Mouse (Mus musculus) neural tube, embryonic 15.5 days (tissue): Measurements from ENCODE around the gene Ccdc3. TPM values are rescaled to one million over a fixed set of nuclear protein-coding genes. Genes with fewer than 3 reads are reported as not detected.
"Not testable (repeated sequence)": the region's sequence is repeated elsewhere in the genome, so short reads cannot be mapped to it uniquely, and the experiment has no call there.

Experiments
- ATAC-seq: fragments of 200-750 bp; cut with Nextera tagmentation; 2 replicates; pipeline ENCODE4 v1.8.0; 2017; ENCODE audit warnings: mild to moderate bottlenecking, moderate TSS enrichment, moderate library complexity; ENCODE audit not compliant: low FRiP score
- H3K27ac ChIP-seq: fragments of 300-500 bp; sonication (generic); replicated peaks from 2 replicates; pipeline ENCODE4 v1.5.1; 2015; ENCODE audit warnings: mild to moderate bottlenecking, inconsistent platforms
- H3K27me3 ChIP-seq: fragments of 300-500 bp; sonication (generic); replicated peaks from 2 replicates; pipeline ENCODE4 v1.6.1; 2015; ENCODE audit warnings: inconsistent platforms
- H3K36me3 ChIP-seq: fragments of 300-500 bp; sonication (generic); 2 replicates; pipeline ENCODE4 v1.6.1; 2015; ENCODE audit warnings: inconsistent platforms
- H3K4me1 ChIP-seq: fragments of 300-500 bp; sonication (generic); 2 replicates; pipeline ENCODE4 v1.6.1; 2015; ENCODE audit warnings: inconsistent platforms
- H3K4me2 ChIP-seq: fragments of 300-500 bp; sonication (generic); 2 replicates; pipeline ENCODE4 v1.6.1; 2015; ENCODE audit warnings: inconsistent platforms, mild to moderate bottlenecking, moderate library complexity
- H3K4me3 ChIP-seq: fragments of 300-500 bp; sonication (generic); replicated peaks from 2 replicates; pipeline ENCODE4 v1.5.1; 2015; ENCODE audit warnings: mild to moderate bottlenecking, inconsistent platforms
- H3K9ac ChIP-seq: fragments of 300-500 bp; sonication (generic); replicated peaks from 2 replicates; pipeline ENCODE4 v1.6.1; 2015; ENCODE audit warnings: mild to moderate bottlenecking, inconsistent platforms
- H3K9me3 ChIP-seq: fragments of 300-500 bp; sonication (generic); replicated peaks from 2 replicates; pipeline ENCODE4 v1.6.1; 2016; ENCODE audit warnings: inconsistent platforms
- WGBS: fragments of 180-500 bp; shearing (Covaris S2); methylation state at CpG from one replicate; pipeline ENCODE4 v1.1.7; 2015; ENCODE audit warnings: mixed read lengths; 5-methylcytosine and 5-hydroxymethylcytosine counted together
- polyA plus RNA-seq: library from polyadenylated mRNA; unstranded; fragments of >200 nt; fragmentation: Nextera tagmentation; extraction: Ambion mirVana; gene quantifications from 2 replicates; pipeline ENCODE4 v1.2.1, GENCODE M21; 2015

Ccdc3 gene
- polyA plus RNA-seq, 1 experiment from 2014 or later, result 11.4 TPM

- Histone ChIP-seq H3K4me2 (no peak overlapping the region), H3K4me3 (no peak overlapping the region), H3K36me3 (no peaks in the 10 kb centered on the region), H3K9ac (no peak overlapping the region), H3K4me1 (no peaks in the 10 kb centered on the region), H3K27ac (no peak overlapping the region), H3K27me3 (no peaks in the 10 kb centered on the region), H3K9me3 (no peaks in the 10 kb centered on the region)
- WGBS, result 83% methylated on average over 1 of the region's 1 CpGs
- no peak for ATAC-seq
Measured at GRCm38 (mm10) chr2:5219847-5220375, 82.3 kb downstream of the Ccdc3 start.

DNA sequence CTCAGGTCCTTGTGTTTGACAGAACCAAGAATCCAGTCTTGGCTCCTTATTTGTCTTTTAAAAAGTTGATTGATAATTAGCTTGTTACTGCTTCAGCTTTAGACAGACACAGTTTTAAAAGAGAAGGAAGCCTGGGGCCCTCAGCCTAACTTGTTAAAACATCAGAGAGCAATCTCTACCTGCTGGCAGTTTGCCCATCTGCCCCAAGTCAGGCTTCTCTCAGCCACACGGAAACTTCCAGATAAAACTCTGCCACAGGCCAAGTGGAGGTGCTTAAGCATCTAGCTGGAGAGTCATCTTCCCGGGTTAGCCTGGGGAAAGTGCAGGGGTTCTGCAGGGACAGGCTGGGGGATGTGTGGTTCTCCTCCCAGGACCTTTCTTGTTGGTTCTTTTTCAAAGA lies 85.0 kb downstream of the Ccdc3 start:
- WGBS, result 83% methylated on average over 2 of the region's 2 CpGs

GRCm38 (mm10) chr2:5236846-5237482 lies 99.4 kb downstream of the Ccdc3 start:
- no peak overlapping the region for H3K4me3 ChIP-seq
- no peaks in the 10 kb centered on the region for H3K36me3 ChIP-seq
- no peak for ATAC-seq
- no peak overlapping the region for H3K9ac ChIP-seq
- H3K4me2 ChIP-seq, result no peak overlapping the region
- peaks cover 14% of the 10 kb centered on the region for H3K4me1 ChIP-seq
- H3K27me3 ChIP-seq, result no peaks in the 10 kb centered on the region
- no peak overlapping the region for H3K27ac ChIP-seq
- WGBS, result 79% methylated on average over 3 of the region's 3 CpGs
- no peaks in the 10 kb centered on the region for H3K9me3 ChIP-seq

More for the DNA sequence above, 85.0 kb downstream of the Ccdc3 start:
- no peak for ATAC-seq
- H3K27ac ChIP-seq, result no peak overlapping the region
- H3K9ac ChIP-seq, result no peak overlapping the region
- H3K4me1 ChIP-seq, result no peaks in the 10 kb centered on the region
- no peaks in the 10 kb centered on the region for H3K36me3 ChIP-seq
- H3K4me3 ChIP-seq, result no peak overlapping the region
- H3K27me3 ChIP-seq, result no peaks in the 10 kb centered on the region
- no peak overlapping the region for H3K4me2 ChIP-seq
- H3K9me3 ChIP-seq, result no peaks in the 10 kb centered on the region

- WGBS, result 76% methylated on average over 5 of the region's 5 CpGs
- no peaks in the 10 kb centered on the region for H3K36me3 ChIP-seq
- no peak overlapping the region for H3K27ac ChIP-seq
- no peak overlapping the region for H3K4me3 ChIP-seq
- ATAC-seq, result no peak
- H3K4me1 ChIP-seq, result peaks cover 16% of the 10 kb centered on the region
- no peak overlapping the region for H3K4me2 ChIP-seq
- no peaks in the 10 kb centered on the region for H3K27me3 ChIP-seq
- H3K9ac ChIP-seq, result no peak overlapping the region
- no peaks in the 10 kb centered on the region for H3K9me3 ChIP-seq
Measured at GRCm38 (mm10) chr2:5237870-5238269, 100.3 kb downstream of the Ccdc3 start.

DNA sequence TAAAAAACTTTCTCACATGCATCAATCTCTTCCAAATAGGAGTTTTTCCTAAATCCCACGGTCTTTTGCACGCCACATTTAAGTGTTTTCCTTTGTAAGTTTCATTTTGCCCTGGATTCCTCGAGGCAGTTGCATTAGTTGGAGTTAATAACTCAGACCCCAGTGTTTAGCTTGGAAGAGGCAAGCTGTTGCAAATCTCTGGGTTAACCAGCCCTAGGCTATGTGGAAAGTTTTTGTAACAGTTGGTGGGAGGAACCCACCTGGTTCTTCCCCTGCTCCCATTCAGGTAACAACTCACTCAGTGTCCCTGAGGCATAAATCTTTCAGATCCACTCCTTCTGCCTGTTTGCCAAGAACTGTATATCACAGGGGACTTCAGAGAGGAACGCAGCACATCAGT lies 101.9 kb downstream of the Ccdc3 start:
- peaks cover 16% of the 10 kb centered on the region for H3K4me1 ChIP-seq
- H3K27me3 ChIP-seq, result no peaks in the 10 kb centered on the region
- H3K4me2 ChIP-seq, result no peak overlapping the region
- 68% methylated on average over 4 of the region's 4 CpGs for WGBS
- no peaks in the 10 kb centered on the region for H3K9me3 ChIP-seq
- H3K36me3 ChIP-seq, result no peaks in the 10 kb centered on the region
- no peak overlapping the region for H3K27ac ChIP-seq
- no peak overlapping the region for H3K9ac ChIP-seq
- no peak for ATAC-seq
- no peak overlapping the region for H3K4me3 ChIP-seq

DNA sequence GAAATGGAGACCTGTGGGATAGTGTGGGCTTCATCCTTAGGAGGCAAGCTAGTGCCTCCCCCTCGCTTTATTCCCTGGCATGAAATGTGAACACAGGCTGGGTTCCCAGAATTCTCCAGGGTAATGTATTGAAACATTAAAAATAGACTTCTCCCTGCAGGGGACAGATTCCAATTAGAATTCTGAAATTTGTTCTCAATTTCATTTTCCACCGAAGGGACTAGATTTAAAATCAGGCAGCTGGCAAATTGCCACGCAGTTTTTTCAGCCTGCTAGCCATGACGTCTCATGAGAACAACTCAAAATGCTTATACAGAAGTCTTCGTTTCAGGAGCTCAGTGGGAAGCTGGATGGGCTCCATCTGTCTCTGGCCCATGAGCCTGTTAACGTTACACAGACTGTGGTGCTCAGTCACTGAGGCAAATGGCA lies 103.9 kb downstream of the Ccdc3 start:
- no peaks in the 10 kb centered on the region for H3K27me3 ChIP-seq
- no peak overlapping the region for H3K27ac ChIP-seq
- H3K4me2 ChIP-seq, result no peak overlapping the region
- H3K36me3 ChIP-seq, result no peaks in the 10 kb centered on the region
- peaks cover 16% of the 10 kb centered on the region for H3K4me1 ChIP-seq
- H3K9ac ChIP-seq, result no peak overlapping the region
- peak; percentile 81 for ATAC-seq
- no peak overlapping the region for H3K4me3 ChIP-seq
- no peaks in the 10 kb centered on the region for H3K9me3 ChIP-seq
- WGBS, result 28% methylated on average over 6 of the region's 6 CpGs

- not testable (repeated sequence) for H3K9ac ChIP-seq, H3K9me3 ChIP-seq, H3K4me2 ChIP-seq, H3K27me3 ChIP-seq, H3K27ac ChIP-seq, H3K36me3 ChIP-seq, H3K4me1 ChIP-seq, ATAC-seq, H3K4me3 ChIP-seq
- 94% methylated on average over 6 of the region's 6 CpGs for WGBS
Measured at GRCm38 (mm10) chr2:5249199-5249598, 111.6 kb downstream of the Ccdc3 start.

- Histone ChIP-seq H3K4me2 (no peak overlapping the region), H3K36me3 (no peaks in the 10 kb centered on the region), H3K9ac (no peak overlapping the region), H3K27me3 (no peaks in the 10 kb centered on the region), H3K27ac (no peak overlapping the region), H3K9me3 (no peaks in the 10 kb centered on the region), H3K4me3 (no peak overlapping the region), H3K4me1 (no peaks in the 10 kb centered on the region)
- no peak for ATAC-seq
- WGBS, result 75% methylated on average over 12 of the region's 12 CpGs
Measured at GRCm38 (mm10) chr2:5249969-5250368, 112.4 kb downstream of the Ccdc3 start.

- H3K4me2 ChIP-seq, result no peak overlapping the region
- H3K27me3 ChIP-seq, result no peaks in the 10 kb centered on the region
- no peaks in the 10 kb centered on the region for H3K36me3 ChIP-seq
- 69% methylated on average over 3 of the region's 3 CpGs for WGBS
- no peaks in the 10 kb centered on the region for H3K9me3 ChIP-seq
- no peaks in the 10 kb centered on the region for H3K4me1 ChIP-seq
- H3K4me3 ChIP-seq, result no peak overlapping the region
- no peak overlapping the region for H3K27ac ChIP-seq
- no peak overlapping the region for H3K9ac ChIP-seq
- no peak for ATAC-seq
Measured at GRCm38 (mm10) chr2:5258250-5258649, 120.7 kb downstream of the Ccdc3 start.

DNA sequence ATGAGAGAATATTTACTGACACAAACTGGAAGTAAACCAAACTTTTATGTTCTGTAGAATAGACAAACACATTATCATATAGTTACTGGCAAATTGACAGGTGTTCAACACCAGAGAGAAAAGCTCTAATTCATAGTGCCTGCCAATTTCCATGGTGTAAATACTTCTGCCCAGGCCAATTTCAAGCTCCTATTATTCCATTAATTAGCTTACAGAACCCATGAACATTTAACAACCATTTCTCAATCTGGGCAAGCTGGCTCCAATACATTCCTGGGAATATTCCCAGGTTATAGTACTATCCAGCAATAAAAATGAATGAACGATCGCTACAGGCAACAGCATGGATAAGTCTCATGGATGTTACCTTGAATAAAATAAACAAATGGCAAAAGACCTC lies 124.7 kb downstream of the Ccdc3 start:
- ATAC-seq, result no peak
- H3K4me3 ChIP-seq, result no peak overlapping the region
- H3K9me3 ChIP-seq, result no peaks in the 10 kb centered on the region
- no peaks in the 10 kb centered on the region for H3K36me3 ChIP-seq
- H3K4me2 ChIP-seq, result no peak overlapping the region
- WGBS, result 60% methylated on average over 2 of the region's 2 CpGs
- H3K27me3 ChIP-seq, result no peaks in the 10 kb centered on the region
- no peak overlapping the region for H3K27ac ChIP-seq
- H3K9ac ChIP-seq, result no peak overlapping the region
- H3K4me1 ChIP-seq, result no peaks in the 10 kb centered on the region

DNA sequence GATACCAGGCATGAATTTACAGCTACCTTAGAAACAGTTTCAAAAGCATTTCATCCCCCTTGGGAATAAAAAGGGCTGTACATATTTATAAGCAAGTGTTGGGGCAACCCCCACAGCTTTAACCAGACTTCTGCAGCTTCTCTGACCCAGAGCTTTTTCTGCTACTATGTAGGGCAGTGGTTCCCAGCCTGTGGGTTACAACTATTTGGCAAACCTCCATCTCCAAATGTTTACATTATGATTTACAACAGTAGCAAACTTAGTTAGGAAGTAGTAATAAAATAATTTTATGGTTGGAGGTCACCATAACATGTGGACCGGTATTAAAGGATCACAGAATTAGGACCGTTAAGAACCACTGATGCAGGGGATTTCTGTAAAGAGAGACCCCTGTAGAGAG lies 130.4 kb downstream of the Ccdc3 start:
- WGBS, result 69% methylated on average over 2 of the region's 2 CpGs
- no peak overlapping the region for H3K4me3 ChIP-seq
- no peaks in the 10 kb centered on the region for H3K27me3 ChIP-seq
- no peaks in the 10 kb centered on the region for H3K4me1 ChIP-seq
- no peaks in the 10 kb centered on the region for H3K36me3 ChIP-seq
- no peak overlapping the region for H3K9ac ChIP-seq
- no peak overlapping the region for H3K4me2 ChIP-seq
- no peak for ATAC-seq
- no peaks in the 10 kb centered on the region for H3K9me3 ChIP-seq
- no peak overlapping the region for H3K27ac ChIP-seq
